Mouse (Mus musculus): Measurements from ENCODE around the gene Aldh3a2.

Aldh3a2 gene

GRCm38 (mm10) chr11:61273928-61274327 is 6.7 kb upstream of the Aldh3a2 start:
- in situ Hi-C loops (cut with MboI): no loop called here

GRCm38 (mm10) chr11:61271612-61272011 is 4.3 kb upstream of the Aldh3a2 start:
- in situ Hi-C loops (cut with MboI): no loop called here

GRCm38 (mm10) chr11:61270406-61270805 is 3.1 kb upstream of the Aldh3a2 start:
- in situ Hi-C loops (cut with MboI): no loop called here

- in situ Hi-C loops (cut with MboI): no loop called here
Measured at GRCm38 (mm10) chr11:61268626-61269349, 1.5 kb upstream of the Aldh3a2 start.

GRCm38 (mm10) chr11:61263841-61264240 is 3.4 kb downstream of the Aldh3a2 start:
- in situ Hi-C loops (cut with MboI): no loop called here

GRCm38 (mm10) chr11:61262516-61262915 is 4.7 kb downstream of the Aldh3a2 start:
- in situ Hi-C loops (cut with MboI): no loop called here

- in situ Hi-C loops (cut with MboI): no loop called here
Measured at GRCm38 (mm10) chr11:61259106-61259505, 8.2 kb downstream of the Aldh3a2 start.

GRCm38 (mm10) chr11:61252807-61253206 is 14.5 kb downstream of the Aldh3a2 start:
- in situ Hi-C loops (cut with MboI): no loop called here

- in situ Hi-C loops (cut with MboI): no loop called here
Measured at GRCm38 (mm10) chr11:61251741-61252140, 15.5 kb downstream of the Aldh3a2 start.

GRCm38 (mm10) chr11:61244406-61244805 is 22.9 kb downstream of the Aldh3a2 start:
- in situ Hi-C loops (cut with MboI): no loop called here

GRCm38 (mm10) chr11:61236015-61236414 is 31.2 kb downstream of the Aldh3a2 start:
- in situ Hi-C loops (cut with MboI): no loop called here

- in situ Hi-C loops (cut with MboI): no loop called here
Measured at GRCm38 (mm10) chr11:61234174-61234573, 33.1 kb downstream of the Aldh3a2 start.

GRCm38 (mm10) chr11:61231329-61231728 is 35.9 kb downstream of the Aldh3a2 start:
- in situ Hi-C loops (cut with MboI): no loop called here

- in situ Hi-C loops (cut with MboI): no loop called here
Measured at GRCm38 (mm10) chr11:61228406-61228805, 38.9 kb downstream of the Aldh3a2 start.

GRCm38 (mm10) chr11:61227816-61228215 is 39.4 kb downstream of the Aldh3a2 start:
- in situ Hi-C loops (cut with MboI): no loop called here

GRCm38 (mm10) chr11:61225941-61226412 is 41.3 kb downstream of the Aldh3a2 start:
- in situ Hi-C loops (cut with MboI): no loop called here

- in situ Hi-C loops (cut with MboI): no loop called here
Measured at GRCm38 (mm10) chr11:61225511-61225910, 41.8 kb downstream of the Aldh3a2 start.

- in situ Hi-C loops (cut with MboI): no loop called here
Measured at GRCm38 (mm10) chr11:61224907-61225306, 42.4 kb downstream of the Aldh3a2 start.

- in situ Hi-C loops (cut with MboI): no loop called here
Measured at GRCm38 (mm10) chr11:61224234-61224744, 43.0 kb downstream of the Aldh3a2 start.

- in situ Hi-C loops (cut with MboI): no loop called here
Measured at GRCm38 (mm10) chr11:61222971-61223745, 44.1 kb downstream of the Aldh3a2 start.

- in situ Hi-C loops (cut with MboI): no loop called here
Measured at GRCm38 (mm10) chr11:61222007-61222406, 45.3 kb downstream of the Aldh3a2 start.

- in situ Hi-C loops (cut with MboI): no loop called here
Measured at GRCm38 (mm10) chr11:61220156-61220881, 46.9 kb downstream of the Aldh3a2 start.

Measured in mature B cell (primary cell).